Mouse (Mus musculus) embryonic facial prominence, embryonic 10.5 days (tissue): ENCODE measurements at regions not wholly inside any gene's neighbourhood (a gene's known extent, or its start where the extent isn't known, plus 50 kb on each side); places are given as distances from the start of the nearest gene placed in this dataset.
A peak's percentile ranks its signal among the peaks of the same experiment; 100 is the strongest.

Experiments used
- DNase-seq: peaks from one replicate; pipeline ENCODE4 v3.0.0-alpha.2; 2017; ENCODE audit warnings: low spot score
- H3K27ac ChIP-seq: fragments of 300-500 bp; sonication (generic); replicated peaks from 2 replicates; pipeline ENCODE4 v1.5.1; 2016; ENCODE audit warnings: mild to moderate bottlenecking
- H3K27me3 ChIP-seq: fragments of 300-500 bp; sonication (generic); replicated peaks from 2 replicates; pipeline ENCODE4 v1.6.1; 2016; ENCODE audit warnings: low read depth, mild to moderate bottlenecking; ENCODE audit not compliant: poor library complexity, severe bottlenecking
- H3K36me3 ChIP-seq: fragments of 300-500 bp; sonication (generic); replicated peaks from 2 replicates; pipeline ENCODE4 v1.6.1; 2016; ENCODE audit warnings: mild to moderate bottlenecking, moderate library complexity
- H3K4me1 ChIP-seq: fragments of 300-500 bp; sonication (generic); 2 replicates; pipeline ENCODE4 v1.6.1; 2016
- H3K4me3 ChIP-seq: fragments of 300-500 bp; sonication (generic); 2 replicates; pipeline ENCODE4 v1.5.1; 2016; ENCODE audit warnings: mild to moderate bottlenecking, moderate library complexity
- H3K9me3 ChIP-seq: fragments of 300-500 bp; sonication (generic); 2 replicates; pipeline ENCODE4 v1.6.1; 2016; ENCODE audit warnings: mild to moderate bottlenecking
- WGBS: fragments of 180-500 bp; shearing (Covaris S2); methylation state at CpG from one replicate; pipeline ENCODE4 v1.1.7; 2016; 5-methylcytosine and 5-hydroxymethylcytosine counted together

GRCm38 (mm10) chr16:78688251-78688650 lies 111.7 kb upstream of the D16Ertd472e start:
- Histone ChIP-seq H3K4me1 (peaks cover 6% of the 10 kb centered on the region), H3K9me3 (no peaks in the 10 kb centered on the region), H3K27ac (peak overlapping the region; percentile 57; the same call in 1 of the 2 replicates), H3K4me3 (no peak overlapping the region), H3K36me3 (no peaks in the 10 kb centered on the region), H3K27me3 (no peaks in the 10 kb centered on the region)
- DNase-seq: no peak

GRCm38 (mm10) chr16:78685160-78685559 lies 108.7 kb upstream of the D16Ertd472e start:
- Histone ChIP-seq H3K27ac (no peak overlapping the region), H3K4me3 (no peak overlapping the region), H3K27me3 (no peaks in the 10 kb centered on the region), H3K9me3 (no peaks in the 10 kb centered on the region), H3K4me1 (peaks cover 6% of the 10 kb centered on the region), H3K36me3 (no peaks in the 10 kb centered on the region)
- 31% methylated on average over 1 of the region's 1 CpGs for WGBS
- DNase-seq: peak; percentile 17

- DNase-seq: no peak
- H3K4me1 ChIP-seq: peaks cover 6% of the 10 kb centered on the region
- H3K27me3 ChIP-seq: no peaks in the 10 kb centered on the region
- no peak overlapping the region for H3K27ac ChIP-seq
- H3K9me3 ChIP-seq: no peaks in the 10 kb centered on the region
- no peak overlapping the region for H3K4me3 ChIP-seq
- WGBS: 91% methylated on average over 8 of the region's 8 CpGs
- H3K36me3 ChIP-seq: no peaks in the 10 kb centered on the region
Measured at GRCm38 (mm10) chr16:78684031-78684430, 107.5 kb upstream of the D16Ertd472e start.

- Histone ChIP-seq H3K27ac (no peak overlapping the region), H3K27me3 (no peaks in the 10 kb centered on the region), H3K9me3 (no peaks in the 10 kb centered on the region), H3K4me3 (no peak overlapping the region), H3K4me1 (no peaks in the 10 kb centered on the region), H3K36me3 (no peaks in the 10 kb centered on the region)
- DNase-seq: no peak
- WGBS: 81% methylated on average over 7 of the region's 7 CpGs
Measured at GRCm38 (mm10) chr16:78661126-78661525, 84.6 kb upstream of the D16Ertd472e start.

GRCm38 (mm10) chr16:78644710-78645109 lies 68.2 kb upstream of the D16Ertd472e start:
- H3K9me3 ChIP-seq: no peaks in the 10 kb centered on the region
- no peaks in the 10 kb centered on the region for H3K27me3 ChIP-seq
- 7% methylated on average over 1 of the region's 1 CpGs for whole genome bisulfite sequencing
- no peaks in the 10 kb centered on the region for H3K36me3 ChIP-seq
- no peaks in the 10 kb centered on the region for H3K4me1 ChIP-seq
- no peak overlapping the region for H3K27ac ChIP-seq
- H3K4me3 ChIP-seq: no peak overlapping the region
- peak; percentile 23 for DNase-seq

GRCm38 (mm10) chr16:78641717-78642116 lies 65.2 kb upstream of the D16Ertd472e start:
- Histone ChIP-seq H3K27ac (no peak overlapping the region), H3K36me3 (no peaks in the 10 kb centered on the region), H3K27me3 (no peaks in the 10 kb centered on the region), H3K4me3 (no peak overlapping the region), H3K9me3 (no peaks in the 10 kb centered on the region), H3K4me1 (no peaks in the 10 kb centered on the region)
- 52% methylated on average over 5 of the region's 5 CpGs for WGBS
- DNase-seq: peak; percentile 25

- H3K4me3 ChIP-seq: no peak overlapping the region
- H3K36me3 ChIP-seq: no peaks in the 10 kb centered on the region
- no peak overlapping the region for H3K27ac ChIP-seq
- no peaks in the 10 kb centered on the region for H3K9me3 ChIP-seq
- WGBS: 71% methylated on average over 3 of the region's 3 CpGs
- no peak for DNase-seq
- H3K4me1 ChIP-seq: no peaks in the 10 kb centered on the region
- peaks cover under 1% of the 10 kb centered on the region; the same call in 1 of the 2 replicates for H3K27me3 ChIP-seq
Measured at GRCm38 (mm10) chr16:78641205-78641604, 64.7 kb upstream of the D16Ertd472e start.

GRCm38 (mm10) chr16:78637452-78637851 lies 60.9 kb upstream of the D16Ertd472e start:
- H3K27me3 ChIP-seq: peaks cover 6% of the 10 kb centered on the region
- WGBS: 93% methylated on average over 6 of the region's 6 CpGs
- DNase-seq: no peak

GRCm38 (mm10) chr16:78637015-78637414 lies 60.5 kb upstream of the D16Ertd472e start:
- no peaks in the 10 kb centered on the region for H3K4me1 ChIP-seq
- H3K4me3 ChIP-seq: no peak overlapping the region
- no peaks in the 10 kb centered on the region for H3K9me3 ChIP-seq
- H3K27ac ChIP-seq: no peak overlapping the region
- 51% methylated on average over 5 of the region's 5 CpGs for WGBS
- peak; percentile 53 for DNase-seq
- H3K27me3 ChIP-seq: peaks cover 6% of the 10 kb centered on the region
- no peaks in the 10 kb centered on the region for H3K36me3 ChIP-seq

More at GRCm38 (mm10) chr16:78637452-78637851, 60.9 kb upstream of the D16Ertd472e start:
- no peaks in the 10 kb centered on the region for H3K9me3 ChIP-seq
- no peaks in the 10 kb centered on the region for H3K36me3 ChIP-seq
- H3K4me1 ChIP-seq: no peaks in the 10 kb centered on the region
- H3K27ac ChIP-seq: no peak overlapping the region
- H3K4me3 ChIP-seq: no peak overlapping the region

- Histone ChIP-seq H3K36me3 (no peaks in the 10 kb centered on the region), H3K4me1 (no peaks in the 10 kb centered on the region), H3K4me3 (no peak overlapping the region), H3K27ac (no peak overlapping the region), H3K9me3 (no peaks in the 10 kb centered on the region), H3K27me3 (peaks cover 6% of the 10 kb centered on the region)
- WGBS: 87% methylated on average over 5 of the region's 5 CpGs
- no peak for DNase-seq
Measured at GRCm38 (mm10) chr16:78635774-78636173, 59.3 kb upstream of the D16Ertd472e start.

- WGBS: 22% methylated on average over 8 of the region's 8 CpGs
- Histone ChIP-seq H3K36me3 (no peaks in the 10 kb centered on the region), H3K27ac (no peak overlapping the region)
Measured at GRCm38 (mm10) chr16:78635257-78635656, 58.7 kb upstream of the D16Ertd472e start.

GRCm38 (mm10) chr16:78631797-78632196 lies 55.3 kb upstream of the D16Ertd472e start:
- peaks cover 6% of the 10 kb centered on the region for H3K27me3 ChIP-seq
- WGBS: 83% methylated on average over 5 of the region's 5 CpGs
- H3K27ac ChIP-seq: no peak overlapping the region
- no peaks in the 10 kb centered on the region for H3K9me3 ChIP-seq
- H3K4me1 ChIP-seq: no peaks in the 10 kb centered on the region
- no peak overlapping the region for H3K4me3 ChIP-seq
- DNase-seq: no peak
- H3K36me3 ChIP-seq: no peaks in the 10 kb centered on the region

More at GRCm38 (mm10) chr16:78635257-78635656, 58.7 kb upstream of the D16Ertd472e start:
- Histone ChIP-seq H3K27me3 (peaks cover 6% of the 10 kb centered on the region), H3K4me3 (no peak overlapping the region), H3K4me1 (no peaks in the 10 kb centered on the region), H3K9me3 (no peaks in the 10 kb centered on the region)
- DNase-seq: peak; percentile 74

- H3K9me3 ChIP-seq: no peaks in the 10 kb centered on the region
- H3K4me1 ChIP-seq: no peaks in the 10 kb centered on the region
- H3K36me3 ChIP-seq: no peaks in the 10 kb centered on the region
- no peak overlapping the region for H3K27ac ChIP-seq
- WGBS: 82% methylated on average over 2 of the region's 2 CpGs
- no peak overlapping the region for H3K4me3 ChIP-seq
- DNase-seq: no peak
- no peaks in the 10 kb centered on the region for H3K27me3 ChIP-seq
Measured at GRCm38 (mm10) chr16:78626803-78627202, 50.3 kb upstream of the D16Ertd472e start.
